Mouse (Mus musculus): Measurements from ENCODE around the gene Ctnna2.

DNA sequence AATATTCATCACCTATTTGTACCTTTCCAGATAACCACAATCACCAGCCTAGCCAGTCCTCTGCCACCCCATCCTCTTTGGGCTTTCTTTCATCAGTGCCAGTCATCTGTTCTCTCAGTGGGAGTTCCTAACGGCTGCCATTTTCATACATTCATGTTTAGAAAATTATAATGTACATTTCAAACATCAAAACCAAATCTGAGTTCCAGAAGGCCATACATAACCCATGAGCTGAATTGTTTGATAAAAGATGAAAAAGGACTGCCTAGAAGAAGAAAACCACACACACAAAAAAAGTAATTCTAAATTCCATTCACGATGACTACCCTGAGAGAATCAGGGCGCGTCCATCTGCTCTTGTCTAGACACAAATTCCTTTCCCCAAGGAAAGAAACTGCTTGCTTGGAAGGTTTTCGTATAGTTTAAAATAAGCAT is 1014.5 kb downstream of the Ctnna2 start:
- no peak for TF ChIP-seq GATA1 (IDR thresholded peaks at IDR 0.05; ENCODE audit: borderline replicate concordance, low read length)
- TF ChIP-seq FLI1 (IDR thresholded peaks at IDR 0.05; ENCODE audit: low read length): no peak
